Mouse (Mus musculus): Measurements from ENCODE around the gene Cd3e. TPM values are rescaled to one million over a fixed set of nuclear protein-coding genes. Genes with fewer than 3 reads are reported as not detected.
"Not testable (repeated sequence)": the region's sequence is repeated elsewhere in the genome, so short reads cannot be mapped to it uniquely, and the experiment has no call there.

The Cd3e gene
- not detected for total RNA-seq (2021)
- long read RNA-seq, experiment 1, result 0 reads
- long read RNA-seq, experiment 2, result 0 reads

- DNase-seq, result no peak
- intact Hi-C loops (cut with DNase I; ENCODE audit: low total_unique reads), result no loop called here
Measured at GRCm38 (mm10) chr9:45009180-45010078, at the start of gene Cd3e. TSS of gene Cd3e (minus strand) at chr9:45009627.

- intact Hi-C loops (cut with DNase I; ENCODE audit: low total_unique reads), result no loop called here
- DNase-seq, result no peak
Measured at GRCm38 (mm10) chr9:45058304-45058940, 49.0 kb upstream of the Cd3e start.

GRCm38 (mm10) chr9:45055082-45055713 is 45.8 kb upstream of the Cd3e start, which contains the start of gene Mpzl3:
TSS of gene Mpzl3 (plus strand) at chr9:45055186.
- intact Hi-C loops (cut with DNase I; ENCODE audit: low total_unique reads), result no loop called here
- DNase-seq, result peak; percentile 83

GRCm38 (mm10) chr9:45050301-45050700 is 40.9 kb upstream of the Cd3e start:
- no peak for DNase-seq
- intact Hi-C loops (cut with DNase I; ENCODE audit: low total_unique reads), result no loop called here

GRCm38 (mm10) chr9:45049731-45050130 is 40.3 kb upstream of the Cd3e start:
- intact Hi-C loops (cut with DNase I; ENCODE audit: low total_unique reads), result loop anchor here (5.0 kb wide), 1 partner anchor 88 kb away; the partner anchor contains the start of gene Scn4b
- DNase-seq, result no peak

- intact Hi-C loops (cut with DNase I; ENCODE audit: low total_unique reads), result loop anchor here (5.0 kb wide), 1 partner anchor 89 kb away; the partner anchor contains the start of gene Scn4b
- DNase-seq, result no peak
Measured at GRCm38 (mm10) chr9:45048511-45048910, 39.1 kb upstream of the Cd3e start.

GRCm38 (mm10) chr9:45046973-45047372 is 37.5 kb upstream of the Cd3e start:
- intact Hi-C loops (cut with DNase I; ENCODE audit: low total_unique reads), result loop anchor here (5.0 kb wide), 1 partner anchor 90 kb away; the partner anchor contains the start of gene Scn4b

GRCm38 (mm10) chr9:45042947-45043346 is 33.5 kb upstream of the Cd3e start:
- DNase-seq, result no peak
- intact Hi-C loops (cut with DNase I; ENCODE audit: low total_unique reads), result no loop called here

More at GRCm38 (mm10) chr9:45046973-45047372, 37.5 kb upstream of the Cd3e start:
- DNase-seq, result no peak

- intact Hi-C loops (cut with DNase I; ENCODE audit: low total_unique reads), result no loop called here
- no peak for DNase-seq
Measured at GRCm38 (mm10) chr9:45042056-45042720, 32.8 kb upstream of the Cd3e start.

GRCm38 (mm10) chr9:45041131-45041838 is 31.9 kb upstream of the Cd3e start:
- intact Hi-C loops (cut with DNase I; ENCODE audit: low total_unique reads), result no loop called here
- no peak for DNase-seq

- intact Hi-C loops (cut with DNase I; ENCODE audit: low total_unique reads), result no loop called here
- DNase-seq, result no peak
Measured at GRCm38 (mm10) chr9:45040066-45040845, 30.8 kb upstream of the Cd3e start.

GRCm38 (mm10) chr9:45039499-45039898 is 30.1 kb upstream of the Cd3e start, which contains the start of gene Mpzl2:
TSS of gene Mpzl2 (plus strand) at chr9:45039799.
- no peak for DNase-seq
- intact Hi-C loops (cut with DNase I; ENCODE audit: low total_unique reads), result no loop called here

GRCm38 (mm10) chr9:45037803-45038202 is 28.4 kb upstream of the Cd3e start:
- DNase-seq; intact Hi-C loops (cut with DNase I; ENCODE audit: low total_unique reads): not testable (repeated sequence)

- intact Hi-C loops (cut with DNase I; ENCODE audit: low total_unique reads), result no loop called here
- DNase-seq, result no peak
Measured at GRCm38 (mm10) chr9:45034526-45034925, 25.1 kb upstream of the Cd3e start.

- DNase-seq, result no peak
- intact Hi-C loops (cut with DNase I; ENCODE audit: low total_unique reads), result no loop called here
Measured at GRCm38 (mm10) chr9:45032261-45032660, 22.8 kb upstream of the Cd3e start.

- intact Hi-C loops (cut with DNase I; ENCODE audit: low total_unique reads), result no loop called here
- DNase-seq, result no peak
Measured at GRCm38 (mm10) chr9:45030341-45030740, 20.9 kb upstream of the Cd3e start.

- no peak for DNase-seq
- intact Hi-C loops (cut with DNase I; ENCODE audit: low total_unique reads), result loop anchor here (5.0 kb wide), 1 partner anchor 105 kb away; no protein-coding TSS in a partner anchor
Measured at GRCm38 (mm10) chr9:45027376-45027775, 17.9 kb upstream of the Cd3e start.

GRCm38 (mm10) chr9:45024187-45024586 is 14.8 kb upstream of the Cd3e start:
- DNase-seq, result no peak
- intact Hi-C loops (cut with DNase I; ENCODE audit: low total_unique reads), result loop anchor here (5.0 kb wide), 1 partner anchor 123 kb away; no protein-coding TSS in a partner anchor
